Comparison of ENCODE assay signal across 7 mouse cellular contexts in genomic region chr7:73608070-73608803, GRCm38 (mm10).
DNase-seq lines count a peak whose midpoint lies in the region; ATAC-seq and TF ChIP-seq lines count a peak whose summit lies in the region.

No protein-coding gene starts in this region.

- peak overlapping the region; percentile 32 for H3K4me3 ChIP-seq in lung, embryonic 16.5 days (ENCODE audit: low read length)
- peak overlapping the region; percentile 40; the same call in 1 of the 2 replicates for H3K4me3 ChIP-seq in embryonic facial prominence, embryonic 15.5 days (replicated peaks)
- H3K4me3 ChIP-seq in limb, embryonic 12.5 days (replicated peaks) = no peak overlapping the region
- no peak overlapping the region for H3K4me3 ChIP-seq in small intestine, adult 2 months (ENCODE audit: low read depth, low read length)

- peak overlapping the region; percentile 75 for H3K9ac ChIP-seq in lung, embryonic 16.5 days (ENCODE audit: low read length)
- H3K9ac ChIP-seq in embryonic facial prominence, embryonic 15.5 days = no peak overlapping the region
- H3K9ac ChIP-seq in limb, embryonic 12.5 days (replicated peaks) = peak overlapping the region; percentile 53; the same call in 1 of the 2 replicates

- TF ChIP-seq POLR2A in small intestine, adult 2 months (IDR thresholded peaks at IDR 0.05; ENCODE audit: low read depth, low read length) = no peak

- ATAC-seq in lung, embryonic 16.5 days (ENCODE audit: low read depth) = no peak
- ATAC-seq in embryonic facial prominence, embryonic 15.5 days (ENCODE audit: insufficient number of reproducible peaks, low FRiP score, low TSS enrichment, low read depth) = no peak
- ATAC-seq in limb, embryonic 12.5 days (ENCODE audit: insufficient number of reproducible peaks, insufficient read depth, low FRiP score, low TSS enrichment, low read depth) = no peak

- 15% methylated on average over 8 of the region's 8 CpGs for WGBS in lung, embryonic 16.5 days
- WGBS in embryonic facial prominence, embryonic 15.5 days = 27% methylated on average over 8 of the region's 8 CpGs
- WGBS in limb, embryonic 12.5 days = 39% methylated on average over 8 of the region's 8 CpGs
- 7% methylated on average over 8 of the region's 8 CpGs for WGBS in small intestine, adult 2 months

- H3K4me2 ChIP-seq in lung, embryonic 16.5 days (ENCODE audit: low read depth, low read length) = peak overlapping the region; percentile 73
- peak overlapping the region; percentile 50 for H3K4me2 ChIP-seq in embryonic facial prominence, embryonic 15.5 days (replicated peaks)
- H3K4me2 ChIP-seq in limb, embryonic 12.5 days = peak overlapping the region; percentile 58

- H3K9me3 ChIP-seq in lung, embryonic 16.5 days (ENCODE audit: control insufficient read depth, low read length) = no peaks in the 10 kb centered on the region
- no peaks in the 10 kb centered on the region for H3K9me3 ChIP-seq in embryonic facial prominence, embryonic 15.5 days (replicated peaks)
- H3K9me3 ChIP-seq in limb, embryonic 12.5 days = no peaks in the 10 kb centered on the region

- H3K36me3 ChIP-seq in lung, embryonic 16.5 days (ENCODE audit: control insufficient read depth, insufficient read depth, low read length) = no peaks in the 10 kb centered on the region
- H3K36me3 ChIP-seq in embryonic facial prominence, embryonic 15.5 days = no peaks in the 10 kb centered on the region
- no peaks in the 10 kb centered on the region for H3K36me3 ChIP-seq in limb, embryonic 12.5 days
- no peaks in the 10 kb centered on the region for H3K36me3 ChIP-seq in small intestine, adult 2 months (ENCODE audit: control insufficient read depth, insufficient read depth, low read length)

- no peak for DNase-seq in lung, postnatal 25 days (ENCODE audit: low spot score)
- DNase-seq in gastrocnemius, postnatal 25 days = no peak
- DNase-seq in cerebellum, postnatal 4 days (ENCODE audit: low spot score in 2 of 2) = no peak

- H3K27ac ChIP-seq in lung, embryonic 16.5 days (ENCODE audit: low read length) = peak overlapping the region; percentile 96
- peak overlapping the region; percentile 93 for H3K27ac ChIP-seq in embryonic facial prominence, embryonic 15.5 days (replicated peaks)
- H3K27ac ChIP-seq in limb, embryonic 12.5 days = peak overlapping the region; percentile 94
- peak overlapping the region; percentile 85 for H3K27ac ChIP-seq in small intestine, adult 2 months (ENCODE audit: insufficient read depth, low read depth, low read length)

- no peak for TF ChIP-seq CTCF in small intestine, adult 2 months (IDR thresholded peaks at IDR 0.05; ENCODE audit: extremely low read depth, insufficient read length, insufficient replicate concordance, low read depth, low read length)

- H3K27me3 ChIP-seq in lung, embryonic 16.5 days (ENCODE audit: control insufficient read depth, insufficient read depth, low read depth, low read length) = no peaks in the 10 kb centered on the region
- no peaks in the 10 kb centered on the region for H3K27me3 ChIP-seq in embryonic facial prominence, embryonic 15.5 days
- H3K27me3 ChIP-seq in limb, embryonic 12.5 days = no peaks in the 10 kb centered on the region
- H3K27me3 ChIP-seq in small intestine, adult 2 months (ENCODE audit: control insufficient read depth, insufficient read depth, low read length) = no peaks in the 10 kb centered on the region

- peaks cover 14% of the 10 kb centered on the region; the same call in 1 of the 2 replicates for H3K4me1 ChIP-seq in lung, embryonic 16.5 days (replicated peaks; ENCODE audit: control insufficient read depth, insufficient read depth, low read length)
- peaks cover 15% of the 10 kb centered on the region; the same call in 1 of the 2 replicates for H3K4me1 ChIP-seq in embryonic facial prominence, embryonic 15.5 days
- H3K4me1 ChIP-seq in limb, embryonic 12.5 days (replicated peaks) = peaks cover 18% of the 10 kb centered on the region
- peaks cover 4% of the 10 kb centered on the region; the same call in 1 of the 2 replicates for H3K4me1 ChIP-seq in small intestine, adult 2 months (ENCODE audit: control insufficient read depth, insufficient read depth, insufficient read length, low read length)

Comparison
In these comparisons a context has a peak if more than half of its experiments do, and no peak if none do; other contexts are left out.
1. H3K4me3 ChIP-seq: peak in lung, embryonic 16.5 days (single experiment) and embryonic facial prominence, embryonic 15.5 days (single experiment); none in limb, embryonic 12.5 days (single experiment) and small intestine, adult 2 months (single experiment).
2. Peak in every context shown above with its lines, with median percentiles within 50 percentile points of each other: H3K27ac ChIP-seq and H3K4me2 ChIP-seq.